Mouse (Mus musculus): ENCODE measurements around the gene Trim2. TPM values are rescaled to one million over a fixed set of nuclear protein-coding genes. Genes with fewer than 3 reads are reported as not detected.

Gene Trim2
- total RNA-seq, 4 experiments from 2014 or later: 369 to 408 (median 383) TPM

- DNase-seq (ENCODE audit: low spot score in 2 of 2): no peak
Measured at GRCm38 (mm10) chr3:84258518-84259031, 48.1 kb downstream of the Trim2 start.

GRCm38 (mm10) chr3:84257989-84258517 lies 48.6 kb downstream of the Trim2 start:
- no peak for DNase-seq (ENCODE audit: low spot score in 2 of 2)

GRCm38 (mm10) chr3:84254520-84254878 lies 52.2 kb downstream of the Trim2 start:
- no peak for DNase-seq (ENCODE audit: low spot score in 2 of 2)

GRCm38 (mm10) chr3:84253655-84254519 lies 52.8 kb downstream of the Trim2 start:
- no peak for DNase-seq (ENCODE audit: low spot score in 2 of 2)

GRCm38 (mm10) chr3:84252776-84253654 lies 53.7 kb downstream of the Trim2 start:
- peak; percentile 78 to 80 for DNase-seq (ENCODE audit: low spot score in 2 of 2)

- DNase-seq (ENCODE audit: low spot score in 2 of 2): no peak
Measured at GRCm38 (mm10) chr3:84251721-84252120, 55.0 kb downstream of the Trim2 start.

GRCm38 (mm10) chr3:84250275-84250674 lies 56.4 kb downstream of the Trim2 start:
- DNase-seq (ENCODE audit: low spot score in 2 of 2): no peak

GRCm38 (mm10) chr3:84247789-84248188 lies 58.9 kb downstream of the Trim2 start:
- DNase-seq (ENCODE audit: low spot score in 2 of 2): no peak

GRCm38 (mm10) chr3:84246421-84246861 lies 60.2 kb downstream of the Trim2 start:
- peak; percentile 85 to 91 for DNase-seq (ENCODE audit: low spot score in 2 of 2)

- DNase-seq (ENCODE audit: low spot score in 2 of 2): no peak
Measured at GRCm38 (mm10) chr3:84243116-84243515, 63.6 kb downstream of the Trim2 start.

- peak; percentile 48 to 53 for DNase-seq (ENCODE audit: low spot score in 2 of 2)
Measured at GRCm38 (mm10) chr3:84242497-84242896, 64.2 kb downstream of the Trim2 start.

GRCm38 (mm10) chr3:84241098-84241497 lies 65.6 kb downstream of the Trim2 start:
- DNase-seq (ENCODE audit: low spot score in 2 of 2): no peak

- no peak for DNase-seq (ENCODE audit: low spot score in 2 of 2)
Measured at GRCm38 (mm10) chr3:84235420-84236304, 71.0 kb downstream of the Trim2 start.

- no peak for DNase-seq (ENCODE audit: low spot score in 2 of 2)
Measured at GRCm38 (mm10) chr3:84234562-84234961, 72.1 kb downstream of the Trim2 start.

- no peak for DNase-seq (ENCODE audit: low spot score in 2 of 2)
Measured at GRCm38 (mm10) chr3:84233663-84234415, 72.8 kb downstream of the Trim2 start.

- no peak for DNase-seq (ENCODE audit: low spot score in 2 of 2)
Measured at GRCm38 (mm10) chr3:84232312-84232711, 74.4 kb downstream of the Trim2 start.

GRCm38 (mm10) chr3:84230988-84231387 lies 75.7 kb downstream of the Trim2 start:
- DNase-seq (ENCODE audit: low spot score in 2 of 2): no peak

- DNase-seq (ENCODE audit: low spot score in 2 of 2): no peak
Measured at GRCm38 (mm10) chr3:84228911-84229310, 77.8 kb downstream of the Trim2 start.

GRCm38 (mm10) chr3:84228203-84228870 lies 78.3 kb downstream of the Trim2 start:
- DNase-seq (ENCODE audit: low spot score in 2 of 2): no peak

Measured in layer of hippocampus, adult 8-10 months (tissue).